Mouse (Mus musculus) frontal cortex, postnatal 10 days (tissue): ENCODE data around the gene Msantd2.

Source experiments
- DNase-seq, 2 experiments: peaks; one replicate each; pipeline ENCODE4 v3.0.0; 2022; ENCODE audit warnings: low spot score in 2 of 2, mixed read lengths in 1 of 2

Msantd2 gene

DNA sequence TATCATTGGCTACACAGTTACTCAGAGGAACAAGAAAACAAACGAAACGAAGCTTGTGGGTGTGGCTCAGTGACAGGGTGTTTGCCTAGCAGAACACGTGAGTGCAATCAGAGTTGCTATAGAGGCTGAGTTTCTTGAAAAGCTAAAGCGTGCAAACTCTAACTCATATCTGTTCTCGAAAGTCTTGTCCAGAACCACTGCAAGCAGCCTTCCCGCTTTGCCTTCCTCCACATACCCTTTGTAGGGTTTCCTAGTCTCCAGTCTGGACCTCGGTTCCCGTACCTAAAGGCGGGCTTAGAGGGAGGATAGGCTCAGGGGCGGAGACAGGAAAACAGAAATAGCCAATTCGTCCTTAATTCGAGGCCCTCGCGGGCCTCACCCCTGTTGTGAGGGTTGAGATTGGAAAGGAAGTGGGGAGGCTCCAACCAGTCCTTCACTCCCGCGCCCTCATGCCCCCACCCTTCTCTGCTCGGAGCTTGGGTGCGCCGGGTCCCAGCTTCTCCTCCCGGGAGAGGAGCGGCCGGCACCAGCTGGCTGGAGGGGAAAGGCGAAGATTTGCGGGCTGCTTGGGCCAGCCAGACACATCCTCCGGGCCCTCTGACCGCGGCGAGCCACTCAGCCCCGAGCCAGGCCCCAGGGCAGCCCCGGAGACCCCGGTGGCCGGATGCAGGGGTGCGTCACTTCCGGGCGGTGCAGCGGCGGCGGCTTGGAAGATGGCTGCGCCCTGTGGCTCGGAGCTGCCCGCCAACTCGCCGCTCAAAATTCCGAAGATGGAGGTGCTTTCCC lies at the start of gene Msantd2:
Msantd2 (plus strand) TSS at position 709 of the 786 bp plus-strand sequence.
- peak; percentile 79 to 89 for DNase-seq

DNA sequence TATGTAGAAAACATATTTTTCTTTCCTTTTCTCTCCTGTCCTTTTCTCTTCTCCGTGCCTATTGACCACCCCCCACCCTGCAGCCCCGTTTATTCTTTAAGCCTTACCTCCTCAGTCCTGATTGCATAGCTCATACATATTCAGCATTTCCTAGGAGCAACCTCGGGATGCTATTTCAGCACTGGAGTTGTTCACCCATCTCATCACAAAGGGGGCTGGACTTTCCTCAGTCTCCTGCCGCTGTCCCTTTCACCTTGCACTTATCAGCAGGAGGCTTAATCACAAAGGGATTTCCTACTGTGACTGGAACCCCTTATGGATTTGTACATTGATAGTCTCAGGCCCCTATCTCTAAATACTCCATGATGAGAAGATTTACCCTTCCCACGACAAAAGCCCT lies 36.7 kb upstream of the Msantd2 start:
- DNase-seq = no peak

DNA sequence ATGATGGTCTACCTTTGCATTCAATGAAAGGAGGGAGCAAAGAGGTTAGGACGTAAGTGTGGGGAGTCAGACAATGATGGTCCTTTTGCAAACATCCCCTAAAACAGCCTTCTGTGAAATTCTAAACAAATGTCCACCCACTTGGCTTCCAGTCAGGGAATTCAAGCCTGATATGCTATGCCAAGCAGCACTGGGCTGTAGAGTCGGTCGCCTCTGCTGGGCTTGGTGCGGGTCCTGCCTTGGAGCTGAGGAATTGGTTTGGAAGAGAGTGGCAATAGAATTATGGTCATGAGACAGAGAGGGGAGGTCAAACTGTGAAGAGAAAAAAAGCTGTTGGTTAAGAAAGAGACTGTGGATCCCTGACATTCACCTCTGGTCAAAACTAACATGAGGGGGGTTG lies 35.8 kb upstream of the Msantd2 start:
- DNase-seq = no peak

DNA sequence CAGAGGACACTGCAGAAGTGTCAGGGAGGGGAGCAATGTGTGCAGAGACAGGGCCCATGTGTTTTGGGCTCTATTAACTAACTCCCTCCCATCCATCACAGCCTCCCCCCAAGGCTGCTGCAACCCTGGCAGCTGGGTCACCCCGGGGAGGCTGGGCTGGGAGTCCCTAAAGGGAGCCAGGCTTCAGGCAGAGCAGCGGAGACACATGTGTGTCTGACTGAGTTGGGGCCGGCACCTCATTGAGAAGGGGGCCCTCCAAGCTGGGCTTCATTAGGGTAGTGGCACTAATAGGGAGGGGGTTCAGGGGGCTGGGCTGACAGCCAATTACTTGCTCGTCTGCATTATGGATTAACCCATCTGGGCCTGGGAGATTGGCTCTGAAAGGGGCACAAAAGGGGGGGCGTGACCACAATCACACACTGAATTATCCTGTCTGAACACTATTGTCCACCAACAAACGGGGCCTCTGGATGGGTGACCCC lies 35.1 kb upstream of the Msantd2 start:
- no peak for DNase-seq

DNA sequence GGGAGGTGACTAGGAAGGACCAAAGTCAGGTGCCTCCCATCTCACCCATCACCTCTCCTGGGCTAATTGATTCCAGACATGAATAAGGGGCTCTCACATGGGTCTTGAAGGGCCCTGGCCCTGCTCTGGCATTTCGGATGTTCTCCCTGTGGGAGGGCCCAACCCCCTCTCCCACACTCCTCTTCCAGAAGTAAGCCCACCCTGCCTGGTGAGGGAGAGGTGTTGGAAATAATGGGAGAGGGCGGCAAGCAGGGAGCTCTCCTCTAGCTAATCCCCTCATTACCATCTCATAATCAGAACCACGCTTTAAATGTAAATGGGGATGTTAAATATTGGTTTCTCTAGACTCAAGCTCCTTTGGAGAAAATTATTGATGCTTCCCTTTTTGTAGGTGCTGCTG lies 34.1 kb upstream of the Msantd2 start:
- DNase-seq = no peak

DNA sequence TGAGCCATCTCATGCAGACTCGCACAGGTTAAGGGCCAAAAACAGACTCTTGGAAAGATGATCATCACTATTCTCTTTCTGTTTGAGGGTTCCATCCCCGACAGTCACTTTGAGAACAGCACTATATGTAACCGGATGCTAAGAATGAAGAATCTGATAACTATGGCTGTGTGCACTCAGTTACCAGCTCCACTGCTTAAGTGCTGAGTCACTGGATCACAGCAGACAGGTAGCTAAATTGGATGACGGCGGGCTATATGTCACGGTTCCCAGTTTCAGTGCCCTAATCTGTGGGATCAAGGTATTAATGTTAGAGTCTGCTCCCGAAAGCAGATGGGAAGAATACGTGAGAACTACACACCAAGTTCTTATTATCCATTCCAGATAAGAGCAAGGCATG lies 33.3 kb upstream of the Msantd2 start:
- no peak for DNase-seq

DNA sequence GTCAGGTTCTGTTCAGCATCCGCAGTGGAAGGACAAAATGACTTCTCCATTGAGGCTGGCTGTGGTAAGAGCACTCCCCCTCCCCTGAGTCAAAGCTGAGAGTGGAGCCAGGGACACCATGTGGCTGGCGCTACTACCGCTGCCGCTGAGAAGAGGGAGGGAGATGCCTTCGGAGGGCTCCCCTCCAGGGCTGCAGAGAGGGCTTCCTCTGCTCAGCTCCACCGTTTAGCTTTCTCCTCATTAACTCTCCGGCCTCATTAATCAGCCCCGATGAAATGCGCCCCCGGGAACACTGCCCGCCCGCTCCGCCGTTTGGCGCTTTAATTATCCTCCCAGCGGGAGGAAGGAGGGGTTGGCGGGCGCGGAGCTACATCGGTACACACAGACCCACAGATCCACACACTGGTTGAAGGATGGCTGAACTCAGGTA lies 32.6 kb upstream of the Msantd2 start:
- peak; percentile 57 to 58 for DNase-seq

DNA sequence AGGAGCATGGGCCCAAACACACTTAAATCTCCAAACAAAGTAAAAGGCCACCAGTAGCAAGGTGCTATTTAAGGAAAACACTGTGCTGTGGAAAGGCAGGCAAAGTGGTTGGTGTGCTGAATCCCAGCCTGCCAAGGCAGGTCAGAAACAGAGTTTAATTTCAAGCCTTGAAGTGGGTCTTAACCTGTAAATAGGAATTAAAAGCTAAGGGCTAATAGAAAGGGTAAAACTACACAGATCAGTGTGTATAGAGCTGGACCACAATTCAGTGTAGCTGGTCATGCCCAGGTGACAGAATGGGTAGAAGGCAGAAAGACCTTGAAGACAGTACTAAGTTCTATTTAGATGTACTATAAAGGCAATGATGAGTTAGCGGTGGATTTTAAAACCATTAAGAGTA lies 32.0 kb upstream of the Msantd2 start:
- no peak for DNase-seq

DNA sequence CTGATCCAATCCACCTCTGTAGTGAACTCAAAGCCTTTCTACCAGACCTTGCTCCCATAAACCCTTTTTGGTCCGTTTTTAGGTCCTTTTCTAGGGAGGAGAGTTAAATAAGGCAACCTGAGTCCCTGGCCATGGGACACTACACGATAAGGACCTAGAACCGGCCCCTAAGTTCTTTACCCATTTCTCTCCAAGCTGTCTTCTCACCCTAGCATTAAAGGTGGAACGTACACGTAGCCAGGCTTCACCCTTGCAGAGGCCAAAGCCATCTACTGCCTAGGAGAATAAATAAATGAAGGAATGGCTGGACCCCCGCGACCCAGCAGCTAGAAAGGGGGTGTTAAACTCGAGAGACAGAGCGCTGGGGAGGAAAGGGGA lies 29.5 kb upstream of the Msantd2 start:
- DNase-seq = no peak

DNA sequence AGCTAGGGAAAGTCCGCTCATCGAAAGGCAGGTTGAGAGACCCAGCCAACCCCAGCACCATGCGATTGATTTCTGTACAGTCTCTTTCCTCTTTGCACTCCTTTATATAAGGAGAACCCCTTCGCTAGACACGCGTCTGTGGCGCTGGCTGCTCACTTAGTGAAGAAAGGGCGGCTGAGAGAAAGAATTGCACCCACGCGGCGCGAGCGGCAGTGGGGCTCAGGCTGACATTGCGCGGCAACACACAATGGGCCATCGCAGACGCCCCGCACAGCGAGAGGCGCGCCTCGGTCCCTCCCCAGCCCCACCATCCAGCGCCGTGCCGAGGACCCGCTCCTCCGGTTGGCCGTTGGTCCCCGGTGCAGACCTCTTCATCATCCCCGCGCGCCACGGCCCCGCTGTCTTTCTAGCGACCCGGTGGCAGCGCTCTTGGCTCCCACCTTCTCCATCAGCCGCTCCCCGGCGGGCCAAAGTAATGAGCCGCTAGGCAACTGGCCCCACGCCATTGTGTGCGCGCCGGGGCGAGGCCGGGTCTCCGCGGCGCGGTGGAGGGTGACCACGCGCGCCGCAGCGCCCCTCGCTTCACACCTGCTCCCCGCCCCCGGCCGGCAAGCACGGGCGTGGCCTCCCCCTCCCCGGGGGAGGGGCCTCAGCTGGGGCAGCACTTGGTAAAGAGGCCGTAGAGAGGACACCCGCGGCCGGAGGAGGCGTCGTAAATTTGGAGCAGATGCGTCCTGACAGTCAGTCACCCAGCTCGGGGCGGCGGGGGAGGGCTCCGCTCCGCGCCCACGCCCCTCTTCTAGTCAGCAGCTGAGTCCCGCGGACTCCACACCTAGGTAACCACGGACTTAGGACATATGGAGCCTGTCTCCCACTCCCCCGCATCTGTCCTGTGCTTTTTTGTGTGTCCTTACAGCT lies 28.8 kb upstream of the Msantd2 start:
- DNase-seq = peak; percentile 41 to 55

DNA sequence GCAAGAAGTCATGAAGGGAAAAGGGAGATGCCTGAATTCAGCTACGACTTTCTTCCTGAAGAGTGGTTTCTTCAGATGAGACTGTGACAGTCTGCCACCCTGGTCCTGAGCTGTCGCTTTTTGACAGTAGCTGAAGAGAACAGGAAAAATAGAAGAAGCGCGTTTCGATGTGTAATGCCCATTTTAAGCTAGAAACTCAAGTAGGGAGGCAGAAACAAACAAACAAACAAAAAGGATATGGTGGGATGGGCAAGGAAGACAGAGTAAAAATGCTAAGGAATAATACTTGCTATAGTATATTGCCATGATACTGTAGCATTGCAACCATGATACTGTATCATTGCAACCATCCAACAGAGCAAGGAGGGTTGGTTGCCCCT lies 28.2 kb upstream of the Msantd2 start:
- DNase-seq = no peak

DNA sequence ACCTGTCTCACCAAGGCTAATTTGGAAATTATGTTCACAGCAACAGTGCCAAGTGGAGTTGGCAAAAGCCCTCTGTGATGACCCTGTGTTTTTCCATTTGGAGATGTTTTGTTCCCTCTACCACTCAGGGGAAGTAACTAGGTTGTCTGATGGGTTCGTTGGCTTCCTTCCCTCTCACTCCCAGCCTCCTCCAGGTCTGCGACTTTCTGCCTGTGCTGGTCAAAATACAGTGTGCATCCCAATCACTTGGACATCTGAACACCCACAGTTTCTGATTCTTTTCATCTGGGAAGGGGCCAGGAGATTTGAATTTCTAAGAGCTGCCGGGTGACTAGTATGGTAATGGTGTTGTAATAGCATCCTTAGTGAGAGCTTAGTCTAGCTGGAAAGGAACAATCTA lies 27.5 kb upstream of the Msantd2 start:
- DNase-seq = no peak

DNA sequence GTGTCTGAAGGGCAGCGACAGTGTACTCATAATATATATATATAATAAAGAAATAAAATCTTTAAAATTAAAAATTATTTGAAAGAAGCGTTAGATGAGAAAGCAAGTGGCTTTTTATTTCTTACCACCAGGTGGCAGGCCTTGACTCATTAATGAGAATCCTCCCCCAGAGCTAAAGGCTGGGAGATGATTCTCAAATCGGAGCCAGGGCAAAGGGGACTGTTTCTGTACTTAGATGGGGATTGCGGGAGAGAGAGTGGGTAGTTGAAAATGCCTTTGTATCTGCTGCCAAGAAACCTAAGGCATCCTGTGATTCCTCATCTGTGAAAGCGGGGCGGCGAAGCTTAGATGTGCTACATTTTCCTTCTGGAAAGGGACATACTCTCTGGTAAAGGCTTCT lies 26.4 kb upstream of the Msantd2 start:
- DNase-seq = peak in 1 of 2 experiments; percentile 37

DNA sequence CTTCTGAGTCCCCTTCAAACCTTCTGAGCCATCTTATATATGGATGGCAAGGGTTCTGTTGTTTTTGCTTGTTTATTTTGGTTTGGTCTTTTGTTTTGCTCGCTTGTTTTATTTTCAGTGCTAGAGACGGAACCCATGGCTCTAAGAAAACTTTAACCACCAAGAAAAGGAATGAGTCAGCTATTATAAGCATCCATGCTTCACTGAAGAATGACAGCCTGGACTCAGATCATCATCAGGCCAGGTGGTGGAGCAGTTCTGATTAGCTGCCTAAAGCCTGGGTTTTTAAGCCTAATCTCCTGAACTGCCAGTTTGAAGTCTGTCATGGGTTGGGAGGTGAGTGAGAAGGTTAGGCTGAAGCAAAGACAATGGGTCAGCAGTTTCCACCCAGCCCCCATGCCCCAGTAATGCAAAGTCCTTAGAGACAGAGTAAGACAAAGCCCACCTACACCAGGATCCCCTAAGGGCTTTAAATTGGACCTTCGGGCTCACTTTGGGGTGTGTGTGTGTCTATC lies 15.5 kb upstream of the Msantd2 start:
- DNase-seq = no peak

DNA sequence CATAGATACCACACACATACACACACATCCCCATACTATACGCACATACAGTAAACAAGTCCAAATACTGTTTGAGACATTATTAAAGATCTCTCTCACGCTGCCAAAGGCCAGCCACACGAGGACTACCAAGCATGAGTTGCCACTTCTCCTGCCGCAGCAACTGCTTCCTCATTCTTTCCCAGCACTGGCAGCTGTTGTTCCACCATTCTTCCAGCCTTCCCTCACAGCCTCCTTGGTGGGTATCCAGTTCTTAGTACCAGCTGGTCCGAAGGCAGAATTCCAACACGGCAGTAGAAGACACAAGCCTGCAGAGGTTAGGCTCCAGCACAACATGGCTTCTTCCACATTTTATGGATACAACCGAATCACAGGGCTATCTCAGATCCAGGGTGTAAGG lies 14.2 kb upstream of the Msantd2 start:
- no peak for DNase-seq

DNA sequence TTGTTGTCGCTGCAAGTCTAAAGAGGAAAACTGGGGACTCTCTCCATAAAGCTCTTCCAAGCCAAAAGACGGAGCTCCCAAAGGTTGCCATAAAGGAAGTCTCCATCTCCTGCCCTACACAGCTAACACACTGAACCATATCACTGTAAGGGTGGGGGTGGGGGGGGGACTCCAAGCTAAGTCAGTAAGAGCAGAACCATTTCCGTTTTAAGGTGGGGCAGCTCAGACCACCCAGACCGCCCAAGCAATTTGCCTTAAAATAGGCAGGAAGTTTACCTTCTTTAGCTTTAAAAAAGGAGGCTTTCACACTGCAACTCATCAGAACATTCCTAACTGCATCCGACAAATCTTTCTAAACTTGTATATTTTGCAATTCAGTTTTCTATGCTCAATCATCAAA lies 4.0 kb upstream of the Msantd2 start:
- DNase-seq = no peak

DNA sequence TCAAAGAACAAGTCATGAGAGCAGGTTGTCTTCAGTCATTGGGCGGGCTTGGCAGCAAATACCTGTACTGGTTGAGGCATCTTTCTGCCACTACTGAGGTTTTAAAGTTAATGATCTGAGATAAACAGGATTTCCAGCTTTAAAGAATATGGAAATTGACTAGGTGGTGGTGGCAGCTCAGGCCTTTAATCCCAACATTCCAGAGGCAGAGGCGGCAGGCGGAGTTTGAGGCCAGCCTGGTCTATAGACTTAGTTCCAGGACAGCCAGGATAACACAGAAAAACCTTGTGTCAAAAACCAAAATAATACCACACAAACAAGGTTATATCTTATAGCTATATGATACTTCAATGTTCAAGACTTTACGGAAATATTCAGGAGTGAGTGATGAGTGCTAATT lies 1.1 kb upstream of the Msantd2 start:
- no peak for DNase-seq

DNA sequence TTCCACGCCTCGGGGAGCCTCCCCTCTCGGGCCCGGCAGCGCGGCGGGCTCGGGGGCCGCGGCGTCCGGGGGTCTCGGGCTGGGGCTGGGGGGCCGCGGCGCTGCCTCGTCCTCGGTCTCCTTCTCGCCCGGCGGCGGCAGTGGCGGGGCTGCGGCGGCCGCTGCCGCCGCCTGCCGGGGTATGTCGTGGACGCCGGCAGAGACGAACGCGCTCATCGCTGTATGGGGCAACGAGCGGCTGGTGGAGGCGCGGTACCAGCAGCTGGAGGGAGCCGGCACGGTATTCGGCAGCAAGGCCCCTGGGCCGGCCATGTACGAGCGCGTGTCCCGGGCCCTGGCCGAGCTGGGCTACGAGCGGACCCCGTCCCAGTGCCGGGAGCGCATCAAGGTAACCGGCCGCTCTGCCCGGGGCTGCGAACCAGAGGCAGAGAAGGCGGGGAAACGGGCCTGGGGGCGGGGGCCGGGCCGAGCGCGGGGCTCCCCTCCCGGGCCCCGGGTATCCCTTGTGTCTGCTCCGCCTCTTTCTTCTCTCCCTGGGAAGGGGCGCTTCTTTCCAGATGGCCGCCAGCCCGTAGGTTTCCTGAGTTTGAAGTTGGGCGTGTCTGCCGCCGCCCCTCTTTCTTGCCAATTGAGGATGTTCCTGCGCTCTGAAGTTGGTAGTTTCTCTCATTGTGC lies 464 bp downstream of the Msantd2 start:
- DNase-seq = peak; percentile 15 to 44

DNA sequence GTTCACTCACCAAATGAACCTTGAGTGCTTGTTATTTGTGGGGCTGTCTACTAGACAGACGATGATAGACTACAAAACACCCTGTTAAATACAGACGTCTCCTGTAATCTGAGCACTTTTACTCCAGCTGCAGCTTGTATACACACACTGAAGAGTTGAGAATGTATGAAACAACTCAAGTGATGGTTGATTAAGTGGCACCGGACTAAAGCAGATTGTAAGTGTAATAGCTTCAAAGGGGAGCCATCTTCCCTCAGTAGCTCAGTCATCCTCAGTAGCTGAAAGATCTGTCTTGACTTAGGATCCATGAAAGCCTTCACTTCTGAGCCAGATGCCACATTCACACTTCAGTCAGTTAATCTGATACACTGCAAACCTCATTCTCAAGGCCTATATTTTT lies 6.6 kb downstream of the Msantd2 start:
- no peak for DNase-seq

DNA sequence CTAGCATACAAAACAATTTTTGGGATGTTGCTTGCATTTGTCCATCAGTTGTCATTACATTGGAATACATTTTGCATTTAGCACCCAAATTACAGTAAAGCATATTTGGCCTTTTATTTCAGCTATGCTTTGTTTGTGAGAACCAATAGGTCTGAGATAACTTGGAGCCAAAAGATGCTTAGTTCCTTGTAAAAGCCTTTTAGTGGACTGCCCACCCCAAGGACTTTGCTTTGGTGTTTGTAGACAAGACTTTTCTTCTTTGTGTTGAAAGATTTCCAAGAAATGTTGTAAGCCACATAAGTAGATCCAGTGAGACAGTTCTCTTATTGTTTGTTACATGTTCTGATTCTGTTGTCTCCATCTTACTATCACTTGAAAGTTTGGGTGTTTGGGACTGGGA lies 7.2 kb downstream of the Msantd2 start:
- no peak for DNase-seq

DNA sequence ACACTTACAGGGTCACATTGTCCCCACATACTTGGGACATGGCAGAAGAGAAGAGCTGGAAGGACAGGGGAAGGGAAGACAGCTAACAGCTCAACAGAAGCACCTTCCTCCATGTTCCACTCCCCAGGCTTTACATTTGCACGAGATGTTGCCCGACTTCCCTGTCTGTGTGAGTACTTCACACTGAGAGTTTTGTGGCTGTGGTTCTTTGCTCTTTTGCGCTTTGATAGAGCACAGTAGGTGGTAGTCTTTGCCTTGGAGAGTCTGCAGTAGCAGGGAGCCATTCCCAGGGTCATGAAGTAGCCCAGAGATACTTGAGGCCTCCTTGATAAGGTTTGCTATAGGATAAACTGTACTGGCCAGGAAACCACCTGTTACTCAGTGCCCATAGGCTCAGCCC lies 11.1 kb downstream of the Msantd2 start:
- no peak for DNase-seq

DNA sequence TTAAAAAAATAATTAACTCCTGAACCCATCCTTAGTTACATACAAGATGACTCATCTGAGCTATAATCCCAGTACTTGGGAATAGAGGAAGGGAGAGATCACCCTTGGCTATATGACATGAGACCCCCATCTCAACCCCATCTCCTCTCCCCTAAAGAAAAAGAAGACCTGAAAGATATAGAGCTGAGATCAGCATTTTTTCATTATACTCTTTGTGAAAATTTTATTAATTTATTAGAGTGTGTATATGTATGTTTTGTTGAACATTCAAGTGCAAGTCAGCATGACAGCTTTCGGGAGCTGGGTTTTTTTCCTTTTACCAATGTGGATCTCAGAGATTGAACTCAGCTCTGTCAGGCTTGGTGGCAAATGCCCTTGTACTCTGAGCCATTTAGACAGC lies 12.1 kb downstream of the Msantd2 start:
- DNase-seq = no peak
